Mouse (Mus musculus) embryonic facial prominence, embryonic 14.5 days (tissue): ENCODE data around the gene Spc25. TPM values are rescaled to one million over a fixed set of nuclear protein-coding genes. Genes with fewer than 3 reads are reported as not detected.

ENCODE experiments used
- ATAC-seq: fragments of 200-750 bp; cut with Nextera tagmentation; 2 replicates; pipeline ENCODE4 v1.8.0; 2017; ENCODE audit warnings: low read depth, moderate number of reproducible peaks, moderate TSS enrichment
- DNase-seq: peaks from one replicate; pipeline ENCODE4 v3.0.0-alpha.2; 2015; ENCODE audit warnings: low spot score
- H3K27ac ChIP-seq: fragments of 300-500 bp; sonication (generic); replicated peaks from 2 replicates; pipeline ENCODE4 v1.5.1; 2014; ENCODE audit warnings: low read depth, mild to moderate bottlenecking, low read length, moderate library complexity
- H3K27me3 ChIP-seq: fragments of 300-500 bp; sonication (generic); replicated peaks from 2 replicates; pipeline ENCODE4 v1.6.1; 2014; ENCODE audit warnings: low read length; ENCODE audit not compliant: control insufficient read depth, insufficient read depth
- H3K36me3 ChIP-seq: fragments of 300-500 bp; sonication (generic); 2 replicates; pipeline ENCODE4 v1.6.1; 2014; ENCODE audit warnings: low read length, mixed read lengths; ENCODE audit not compliant: control insufficient read depth, insufficient read depth
- H3K4me1 ChIP-seq: fragments of 300-500 bp; sonication (generic); 2 replicates; pipeline ENCODE4 v1.6.1; 2014; ENCODE audit warnings: antibody characterized with exemption, low read length; ENCODE audit not compliant: control insufficient read depth, insufficient read depth
- H3K4me2 ChIP-seq: fragments of 300-500 bp; sonication (generic); 2 replicates; pipeline ENCODE4 v1.6.1; 2014; ENCODE audit warnings: low read depth, mild to moderate bottlenecking, low read length, moderate library complexity, mixed read lengths
- H3K4me3 ChIP-seq: fragments of 300-500 bp; sonication (generic); 2 replicates; pipeline ENCODE4 v1.5.1; 2014; ENCODE audit warnings: low read depth, mild to moderate bottlenecking, low read length
- H3K9ac ChIP-seq: fragments of 300-500 bp; sonication (generic); 2 replicates; pipeline ENCODE4 v1.6.1; 2014; ENCODE audit warnings: low read depth, mild to moderate bottlenecking, low read length, moderate library complexity, mixed read lengths
- H3K9me3 ChIP-seq: fragments of 300-500 bp; sonication (generic); 2 replicates; pipeline ENCODE4 v1.6.1; 2016; ENCODE audit warnings: low read length; ENCODE audit not compliant: control insufficient read depth
- WGBS: fragments of 180-500 bp; shearing (Covaris S2); extraction: QIAGEN DNeasy Blood & Tissue Kit; methylation state at CpG from one replicate; pipeline ENCODE4 v1.1.7; 2014; 5-methylcytosine and 5-hydroxymethylcytosine counted together
- polyA plus RNA-seq: library from polyadenylated mRNA; unstranded; fragments of >200 nt; fragmentation: Nextera tagmentation; extraction: Ambion mirVana; gene quantifications from 2 replicates; pipeline ENCODE4 v1.2.1, GENCODE M21; 2014

The Spc25 gene
- polyA plus RNA-seq, 1 experiment from 2014 or later: 116 TPM

- H3K4me1 ChIP-seq: no peaks in the 10 kb centered on the region
- 91% methylated on average over 9 of the region's 9 CpGs for WGBS
- DNase-seq: no peak
- H3K27me3 ChIP-seq: no peaks in the 10 kb centered on the region
- ATAC-seq: no peak
- H3K9me3 ChIP-seq: no peaks in the 10 kb centered on the region
- no peak overlapping the region for H3K4me2 ChIP-seq
- H3K27ac ChIP-seq: no peak overlapping the region
- no peak overlapping the region for H3K9ac ChIP-seq
- H3K36me3 ChIP-seq: no peaks in the 10 kb centered on the region
- no peak overlapping the region for H3K4me3 ChIP-seq
Observed at GRCm38 (mm10) chr2:69226876-69227275, 20.9 kb upstream of the Spc25 start.

GRCm38 (mm10) chr2:69224724-69225123 is 18.7 kb upstream of the Spc25 start:
- H3K9ac ChIP-seq: no peak overlapping the region
- ATAC-seq: no peak
- no peaks in the 10 kb centered on the region for H3K4me1 ChIP-seq
- H3K27me3 ChIP-seq: no peaks in the 10 kb centered on the region
- 47% methylated on average over 2 of the region's 2 CpGs for WGBS
- H3K4me3 ChIP-seq: no peak overlapping the region
- DNase-seq: no peak
- H3K4me2 ChIP-seq: no peak overlapping the region
- H3K9me3 ChIP-seq: no peaks in the 10 kb centered on the region
- H3K36me3 ChIP-seq: no peaks in the 10 kb centered on the region
- H3K27ac ChIP-seq: no peak overlapping the region

- ATAC-seq (no peak), DNase-seq (no peak)
- WGBS: 84% methylated on average over 10 of the region's 10 CpGs
- H3K4me3 ChIP-seq: no peak overlapping the region
- no peak overlapping the region for H3K4me2 ChIP-seq
- H3K27me3 ChIP-seq: no peaks in the 10 kb centered on the region
- H3K4me1 ChIP-seq: no peaks in the 10 kb centered on the region
- H3K9me3 ChIP-seq: no peaks in the 10 kb centered on the region
- no peak overlapping the region for H3K9ac ChIP-seq
- H3K27ac ChIP-seq: no peak overlapping the region
- H3K36me3 ChIP-seq: no peaks in the 10 kb centered on the region
Observed at GRCm38 (mm10) chr2:69222815-69223214, 16.8 kb upstream of the Spc25 start.

GRCm38 (mm10) chr2:69221868-69222416 is 15.9 kb upstream of the Spc25 start:
- Histone ChIP-seq H3K4me1 (no peaks in the 10 kb centered on the region), H3K27ac (no peak overlapping the region), H3K4me2 (no peak overlapping the region), H3K27me3 (no peaks in the 10 kb centered on the region), H3K4me3 (no peak overlapping the region), H3K9me3 (no peaks in the 10 kb centered on the region), H3K36me3 (no peaks in the 10 kb centered on the region), H3K9ac (no peak overlapping the region)
- DNase-seq (no peak), ATAC-seq (no peak)
- 51% methylated on average over 5 of the region's 5 CpGs for WGBS

- H3K27me3 ChIP-seq: no peaks in the 10 kb centered on the region
- no peaks in the 10 kb centered on the region for H3K4me1 ChIP-seq
- DNase-seq (peak; percentile 34), ATAC-seq (no peak)
- H3K4me2 ChIP-seq: no peak overlapping the region
- no peak overlapping the region for H3K9ac ChIP-seq
- no peak overlapping the region for H3K4me3 ChIP-seq
- no peak overlapping the region for H3K27ac ChIP-seq
- H3K9me3 ChIP-seq: no peaks in the 10 kb centered on the region
- 68% methylated on average over 7 of the region's 7 CpGs for WGBS
- H3K36me3 ChIP-seq: no peaks in the 10 kb centered on the region
Observed at GRCm38 (mm10) chr2:69215242-69215641, 9.2 kb upstream of the Spc25 start.

- ATAC-seq (no peak), DNase-seq (no peak)
- Histone ChIP-seq H3K9ac (no peak overlapping the region), H3K9me3 (no peaks in the 10 kb centered on the region), H3K4me2 (no peak overlapping the region), H3K4me1 (no peaks in the 10 kb centered on the region), H3K4me3 (no peak overlapping the region), H3K36me3 (no peaks in the 10 kb centered on the region), H3K27ac (no peak overlapping the region), H3K27me3 (no peaks in the 10 kb centered on the region)
- 73% methylated on average over 10 of the region's 10 CpGs for WGBS
Observed at GRCm38 (mm10) chr2:69212652-69213051, 6.7 kb upstream of the Spc25 start.

- ATAC-seq: no peak
- Histone ChIP-seq H3K9me3 (no peaks in the 10 kb centered on the region), H3K4me3 (no peak within 1 kb of the TSS), H3K27me3 (no peaks in the 10 kb centered on the region), H3K27ac (no peak within 1 kb of the TSS), H3K36me3 (no peaks in the 10 kb centered on the region), H3K4me1 (0 out of 2 replicates have a peak, but pooled peaks cover 4% of the 10 kb centered on the region), H3K9ac (no peak within 1 kb of the TSS), H3K4me2 (no peak within 1 kb of the TSS)
- 73% methylated on average over 7 of the region's 7 CpGs for WGBS
- DNase-seq: no peak
Observed at GRCm38 (mm10) chr2:69210773-69211172, 4.8 kb upstream of the Spc25 start, which contains the start of gene G6pc2. Gene G6pc2 (plus strand): TSS chr2:69211073.

- H3K36me3 ChIP-seq: no peaks in the 10 kb centered on the region
- peaks cover 12% of the 10 kb centered on the region; the same call in 1 of the 2 replicates for H3K4me1 ChIP-seq
- no peaks in the 10 kb centered on the region for H3K9me3 ChIP-seq
- no peak overlapping the region for H3K9ac ChIP-seq
- H3K4me2 ChIP-seq: no peak overlapping the region
- no peaks in the 10 kb centered on the region for H3K27me3 ChIP-seq
- H3K27ac ChIP-seq: no peak overlapping the region
- 86% methylated on average over 3 of the region's 3 CpGs for WGBS
- DNase-seq (no peak), ATAC-seq (no peak)
- H3K4me3 ChIP-seq: no peak overlapping the region
Observed at GRCm38 (mm10) chr2:69209684-69210083, 3.7 kb upstream of the Spc25 start.

GRCm38 (mm10) chr2:69206523-69206922 is 529 bp upstream of the Spc25 start:
- peak overlapping the region; percentile 51 for H3K9ac ChIP-seq
- 18% methylated on average over 7 of the region's 7 CpGs for WGBS
- H3K27me3 ChIP-seq: no peaks in the 10 kb centered on the region
- DNase-seq (peak; percentile 13), ATAC-seq (no peak)
- peaks cover 14% of the 10 kb centered on the region; the same call in 1 of the 2 replicates for H3K4me1 ChIP-seq
- H3K4me2 ChIP-seq: peak overlapping the region; percentile 52
- no peak overlapping the region for H3K27ac ChIP-seq
- H3K9me3 ChIP-seq: no peaks in the 10 kb centered on the region
- H3K36me3 ChIP-seq: peaks cover 14% of the 10 kb centered on the region
- H3K4me3 ChIP-seq: peak overlapping the region; percentile 89
